Mouse (Mus musculus): Measurements from ENCODE around the gene Asb14.
"Not testable (repeated sequence)": the region's sequence is repeated elsewhere in the genome, so short reads cannot be mapped to it uniquely, and the experiment has no call there.

Gene Asb14

DNA sequence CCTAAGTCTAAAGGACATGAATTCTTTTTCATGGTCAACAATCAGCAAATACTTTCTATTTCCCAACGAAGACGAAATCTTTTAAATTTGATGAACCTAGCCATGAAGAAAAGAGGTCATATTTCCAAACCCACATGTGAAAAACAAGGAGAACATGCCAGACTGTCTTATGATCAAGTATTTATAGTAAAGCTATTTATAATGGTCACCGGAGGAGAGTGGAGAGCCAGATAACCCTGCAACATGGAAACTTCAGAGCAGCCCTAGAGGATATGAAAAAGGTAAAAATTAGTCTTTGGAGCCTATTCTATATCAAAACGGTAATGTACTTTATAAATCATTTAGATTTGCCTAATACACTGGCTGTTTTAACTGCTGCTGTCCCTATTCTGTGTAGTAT is at the start of gene Asb14:
Gene Asb14 (plus strand): TSS at position 166 of the 400 bp plus-strand sequence.
- DNase-seq (ENCODE audit: low read depth, low spot score), result no peak

DNA sequence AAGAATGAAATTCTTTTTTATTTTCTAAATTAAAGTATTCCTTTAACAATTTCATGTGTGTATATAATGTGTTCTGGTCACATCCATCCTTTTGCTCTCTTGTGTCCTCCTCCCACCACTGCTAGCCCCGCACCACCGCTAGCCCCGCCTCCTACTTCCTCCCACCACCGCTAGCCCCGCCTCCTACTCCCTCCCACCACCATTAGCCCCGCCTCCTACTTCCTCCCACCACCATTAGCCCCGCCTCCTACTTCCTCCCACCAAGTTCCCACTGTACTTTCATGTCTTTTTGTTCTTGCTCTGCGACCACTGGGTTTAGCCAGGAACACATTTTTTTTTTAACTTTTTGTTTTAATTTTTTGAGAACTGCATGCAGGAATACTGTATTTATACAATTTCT is 41.3 kb upstream of the Asb14 start:
- no peaks in the 10 kb centered on the region for H3K36me3 ChIP-seq (ENCODE audit: control insufficient read depth, insufficient read depth, low read length, poor library complexity, severe bottlenecking)
- H3K27me3 ChIP-seq (ENCODE audit: control insufficient read depth, insufficient read depth, low read length, poor library complexity, severe bottlenecking), result no peaks in the 10 kb centered on the region
- peak; percentile 43 for DNase-seq (ENCODE audit: low read depth, low spot score)

More for the DNA sequence above, at the start of gene Asb14:
- no peaks in the 10 kb centered on the region for H3K27me3 ChIP-seq (ENCODE audit: control insufficient read depth, insufficient read depth, low read length, poor library complexity, severe bottlenecking)
- no peaks in the 10 kb centered on the region for H3K36me3 ChIP-seq (ENCODE audit: control insufficient read depth, insufficient read depth, low read length, poor library complexity, severe bottlenecking)

DNA sequence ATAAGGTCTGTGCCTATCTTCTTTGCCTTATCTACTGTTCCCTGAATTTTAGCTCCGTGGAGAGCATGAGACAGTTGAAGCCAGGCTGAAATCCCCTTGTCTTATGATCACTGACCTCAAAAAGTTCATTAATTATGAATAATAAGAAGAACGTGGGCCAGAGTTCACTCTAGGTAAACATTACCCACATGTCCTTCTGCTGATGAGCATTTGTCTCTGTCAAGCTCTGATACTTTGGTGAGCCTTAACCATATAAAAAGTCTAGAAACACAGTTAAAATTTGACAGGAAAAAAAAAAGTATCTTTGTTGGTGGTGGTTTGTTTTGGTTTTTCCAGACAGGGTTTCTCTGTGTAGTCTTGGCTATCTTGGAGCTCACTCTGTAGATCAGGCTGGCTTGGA is 40.3 kb upstream of the Asb14 start:
- Histone ChIP-seq H3K27me3 (ENCODE audit: control insufficient read depth, insufficient read depth, low read length, poor library complexity, severe bottlenecking) (no peaks in the 10 kb centered on the region), H3K36me3 (ENCODE audit: control insufficient read depth, insufficient read depth, low read length, poor library complexity, severe bottlenecking) (no peaks in the 10 kb centered on the region)

DNA sequence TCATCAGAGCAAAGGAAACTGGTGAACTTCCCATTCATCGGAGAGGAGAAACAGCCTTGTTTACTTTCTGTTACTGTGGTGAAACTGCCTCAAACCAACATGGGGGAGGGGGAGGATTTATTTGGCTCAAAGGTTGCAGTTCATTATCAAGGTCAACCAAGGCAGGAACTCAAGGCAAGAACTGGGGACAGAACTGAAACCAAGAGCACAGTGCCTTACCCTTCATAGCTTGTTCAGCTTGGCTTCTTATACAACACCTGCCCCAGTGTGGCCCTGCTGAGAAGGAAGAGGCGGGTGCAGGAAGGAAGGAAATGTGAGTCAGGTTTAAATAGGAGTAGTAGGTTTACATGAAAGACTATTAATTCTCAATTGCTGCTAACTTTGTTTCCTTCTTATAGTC is 36.0 kb upstream of the Asb14 start:
- no peaks in the 10 kb centered on the region for H3K27me3 ChIP-seq (ENCODE audit: control insufficient read depth, insufficient read depth, low read length, poor library complexity, severe bottlenecking)
- peak; percentile 66 for DNase-seq (ENCODE audit: low read depth, low spot score)
- no peaks in the 10 kb centered on the region for H3K36me3 ChIP-seq (ENCODE audit: control insufficient read depth, insufficient read depth, low read length, poor library complexity, severe bottlenecking)

More for the DNA sequence above, 40.3 kb upstream of the Asb14 start:
- no peak for DNase-seq (ENCODE audit: low read depth, low spot score)

DNA sequence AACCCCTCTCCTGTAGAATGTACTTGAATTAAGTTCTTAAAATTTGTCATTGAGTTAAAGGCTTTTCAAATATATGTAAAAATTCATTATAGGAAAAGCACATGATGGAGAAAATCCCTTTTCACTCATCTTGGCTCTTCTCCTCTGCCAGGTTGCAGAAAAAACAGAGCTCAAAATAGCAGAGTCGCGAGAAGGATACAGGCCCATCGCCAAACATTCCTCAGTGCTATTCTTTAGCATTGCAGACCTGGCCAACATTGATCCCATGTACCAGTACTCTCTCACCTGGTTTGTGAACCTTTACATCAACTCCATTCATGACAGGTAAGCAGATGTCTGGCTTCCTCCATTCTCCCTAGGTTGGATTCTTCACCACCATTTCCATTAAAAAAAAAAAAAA is 35.3 kb upstream of the Asb14 start:
- Histone ChIP-seq H3K36me3 (ENCODE audit: control insufficient read depth, insufficient read depth, low read length, poor library complexity, severe bottlenecking) (no peaks in the 10 kb centered on the region), H3K27me3 (ENCODE audit: control insufficient read depth, insufficient read depth, low read length, poor library complexity, severe bottlenecking) (no peaks in the 10 kb centered on the region)
- no peak for DNase-seq (ENCODE audit: low read depth, low spot score)

DNA sequence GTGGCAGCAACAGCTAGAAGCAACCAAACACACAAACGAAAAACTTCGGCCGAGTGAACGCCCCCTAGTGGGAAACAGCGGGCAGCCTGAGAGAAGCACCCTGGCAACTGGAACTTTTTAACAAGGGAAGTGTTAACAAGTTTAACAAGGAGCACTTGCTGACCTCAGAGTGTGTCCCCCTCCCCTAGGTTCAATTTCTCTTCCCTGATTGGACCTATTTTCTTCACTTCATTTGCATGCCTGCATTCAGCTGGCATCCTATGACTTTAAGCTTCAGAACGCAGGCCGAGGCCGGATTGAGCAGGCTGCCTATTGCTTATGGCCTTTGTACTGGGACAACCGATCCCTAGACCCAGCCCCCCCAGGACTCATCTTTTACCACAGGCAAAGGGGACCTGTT is 27.0 kb upstream of the Asb14 start:
- DNase-seq (ENCODE audit: low read depth, low spot score), result peak; percentile 17
- Histone ChIP-seq H3K27me3 (ENCODE audit: control insufficient read depth, insufficient read depth, low read length, poor library complexity, severe bottlenecking) (no peaks in the 10 kb centered on the region), H3K36me3 (ENCODE audit: control insufficient read depth, insufficient read depth, low read length, poor library complexity, severe bottlenecking) (no peaks in the 10 kb centered on the region)

DNA sequence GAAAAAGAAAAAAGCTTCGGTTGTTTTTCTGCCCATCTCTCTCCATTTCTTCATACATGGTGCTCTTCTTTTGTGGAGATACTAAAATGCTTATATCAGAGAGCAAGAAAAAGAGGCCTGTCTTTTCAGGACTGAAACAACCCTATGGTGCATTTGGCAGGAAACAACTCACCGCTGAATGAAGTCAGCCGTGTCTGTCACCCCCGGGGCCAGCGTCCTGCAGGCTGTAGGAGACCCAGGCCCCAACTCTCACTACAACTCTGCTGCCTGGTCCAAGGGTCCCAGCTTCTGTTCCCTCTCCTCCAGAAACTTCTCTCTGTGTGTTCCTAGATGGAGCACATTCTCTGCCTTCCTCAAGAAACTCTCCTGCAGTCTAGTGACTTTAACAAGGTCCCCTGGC is 26.1 kb upstream of the Asb14 start:
- H3K36me3 ChIP-seq (ENCODE audit: control insufficient read depth, insufficient read depth, low read length, poor library complexity, severe bottlenecking), result no peaks in the 10 kb centered on the region
- no peaks in the 10 kb centered on the region for H3K27me3 ChIP-seq (ENCODE audit: control insufficient read depth, insufficient read depth, low read length, poor library complexity, severe bottlenecking)
- no peak for DNase-seq (ENCODE audit: low read depth, low spot score)

DNA sequence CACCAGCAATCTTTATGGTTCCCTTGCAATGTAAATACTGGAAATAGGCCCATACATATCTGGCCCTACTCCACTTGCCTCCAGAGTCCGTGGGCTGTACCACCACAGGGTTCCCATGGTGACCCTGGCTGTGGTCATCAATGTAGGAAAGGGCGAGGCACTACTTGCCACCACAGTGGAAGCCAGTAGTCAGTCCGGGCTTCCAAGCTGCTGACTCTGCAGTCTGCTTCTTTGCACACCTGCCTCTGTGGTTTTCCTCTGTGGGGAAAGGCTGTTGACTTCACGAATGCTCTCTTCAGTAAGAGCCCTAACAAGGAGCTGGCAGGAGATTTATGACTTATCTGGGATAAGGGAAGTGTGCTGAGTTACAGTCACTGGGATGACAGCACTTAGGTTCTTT is 15.6 kb upstream of the Asb14 start:
- no peak for DNase-seq (ENCODE audit: low read depth, low spot score)
- H3K27me3 ChIP-seq (ENCODE audit: control insufficient read depth, insufficient read depth, low read length, poor library complexity, severe bottlenecking), result no peaks in the 10 kb centered on the region
- H3K36me3 ChIP-seq (ENCODE audit: control insufficient read depth, insufficient read depth, low read length, poor library complexity, severe bottlenecking), result no peaks in the 10 kb centered on the region

DNA sequence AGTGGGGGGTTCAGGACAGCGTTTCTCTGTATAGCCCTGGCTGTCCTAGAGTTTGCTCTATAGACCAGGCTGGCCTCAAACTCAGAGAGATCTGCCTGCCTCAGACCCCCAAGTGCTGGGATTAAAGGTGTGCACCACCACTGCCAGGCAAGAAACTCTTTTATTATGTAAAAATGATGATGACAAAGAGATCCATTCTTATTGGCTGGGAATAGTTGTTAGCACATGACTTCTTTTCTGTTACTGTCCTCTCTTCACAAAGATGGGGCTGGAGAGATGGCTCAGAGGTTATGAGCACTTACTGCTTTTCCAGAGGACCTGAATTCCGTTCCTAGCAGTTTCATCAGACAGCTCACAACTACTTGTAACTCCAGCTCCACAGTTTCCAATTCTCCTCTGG is 14.4 kb upstream of the Asb14 start:
- no peak for DNase-seq (ENCODE audit: low read depth, low spot score)
- Histone ChIP-seq H3K27me3 (ENCODE audit: control insufficient read depth, insufficient read depth, low read length, poor library complexity, severe bottlenecking) (no peaks in the 10 kb centered on the region), H3K36me3 (ENCODE audit: control insufficient read depth, insufficient read depth, low read length, poor library complexity, severe bottlenecking) (no peaks in the 10 kb centered on the region)

DNA sequence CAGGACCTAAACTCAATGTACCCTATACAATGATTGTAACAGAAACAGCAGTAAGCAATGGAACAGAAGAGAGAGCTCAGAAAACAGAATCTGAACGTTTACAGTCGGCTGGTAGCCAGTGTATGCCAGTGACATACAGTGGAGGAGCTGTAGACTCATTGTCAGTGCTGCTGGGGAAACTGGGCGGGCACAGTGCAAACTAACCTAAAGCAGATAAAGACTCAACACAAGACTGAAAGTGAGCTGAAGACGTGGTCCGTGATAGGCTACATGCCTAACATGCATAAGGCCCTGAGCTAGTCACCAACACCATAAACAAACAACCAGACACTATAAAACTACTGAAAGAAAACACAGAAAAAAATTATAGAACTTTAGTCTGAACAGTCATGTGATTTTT is 12.7 kb upstream of the Asb14 start:
- no peaks in the 10 kb centered on the region for H3K27me3 ChIP-seq (ENCODE audit: control insufficient read depth, insufficient read depth, low read length, poor library complexity, severe bottlenecking)
- H3K36me3 ChIP-seq (ENCODE audit: control insufficient read depth, insufficient read depth, low read length, poor library complexity, severe bottlenecking), result no peaks in the 10 kb centered on the region
- DNase-seq (ENCODE audit: low read depth, low spot score), result no peak

DNA sequence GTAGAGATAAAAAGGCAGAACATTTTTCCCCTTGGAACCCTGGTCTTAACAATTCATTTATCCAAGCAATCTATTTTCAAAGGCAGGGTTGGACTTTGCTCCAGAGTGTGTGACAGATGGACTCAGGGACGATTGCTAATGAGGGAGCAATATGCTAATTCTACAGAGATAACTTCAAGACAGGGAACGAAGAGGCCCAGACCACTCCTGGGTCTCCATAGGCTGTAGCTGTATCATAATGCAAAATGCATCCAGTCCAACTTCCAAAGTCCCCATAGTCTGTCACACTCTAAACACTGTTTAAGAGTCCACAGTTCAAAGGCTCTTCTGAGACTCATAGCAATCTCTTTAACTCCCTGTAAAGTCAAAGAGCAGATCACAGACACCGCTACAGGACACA is 7.1 kb upstream of the Asb14 start:
- no peak for DNase-seq (ENCODE audit: low read depth, low spot score)
- Histone ChIP-seq H3K36me3 (ENCODE audit: control insufficient read depth, insufficient read depth, low read length, poor library complexity, severe bottlenecking) (no peaks in the 10 kb centered on the region), H3K27me3 (ENCODE audit: control insufficient read depth, insufficient read depth, low read length, poor library complexity, severe bottlenecking) (no peaks in the 10 kb centered on the region)

DNA sequence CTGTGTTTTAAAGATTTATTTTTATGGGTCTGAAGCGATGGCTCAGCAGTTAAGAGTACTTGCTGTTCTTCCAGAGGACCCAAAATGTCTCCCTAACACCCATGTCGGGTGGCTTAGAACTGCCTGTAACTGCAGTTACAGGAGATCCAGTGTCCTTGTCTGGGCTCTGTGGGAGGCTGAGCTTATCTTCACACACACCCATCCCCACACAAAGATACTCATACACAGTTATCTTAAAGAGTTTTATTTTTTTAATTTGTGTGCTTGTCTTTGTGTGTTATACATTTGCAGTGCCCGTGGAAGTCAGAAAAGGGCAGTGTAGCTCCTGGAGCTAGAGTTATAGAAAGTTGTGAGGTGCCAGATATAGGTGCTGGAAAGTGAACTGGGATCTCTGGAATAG is 3.6 kb upstream of the Asb14 start:
- H3K36me3 ChIP-seq (ENCODE audit: control insufficient read depth, insufficient read depth, low read length, poor library complexity, severe bottlenecking), result no peaks in the 10 kb centered on the region
- no peak for DNase-seq (ENCODE audit: low read depth, low spot score)
- H3K27me3 ChIP-seq (ENCODE audit: control insufficient read depth, insufficient read depth, low read length, poor library complexity, severe bottlenecking), result no peaks in the 10 kb centered on the region

DNA sequence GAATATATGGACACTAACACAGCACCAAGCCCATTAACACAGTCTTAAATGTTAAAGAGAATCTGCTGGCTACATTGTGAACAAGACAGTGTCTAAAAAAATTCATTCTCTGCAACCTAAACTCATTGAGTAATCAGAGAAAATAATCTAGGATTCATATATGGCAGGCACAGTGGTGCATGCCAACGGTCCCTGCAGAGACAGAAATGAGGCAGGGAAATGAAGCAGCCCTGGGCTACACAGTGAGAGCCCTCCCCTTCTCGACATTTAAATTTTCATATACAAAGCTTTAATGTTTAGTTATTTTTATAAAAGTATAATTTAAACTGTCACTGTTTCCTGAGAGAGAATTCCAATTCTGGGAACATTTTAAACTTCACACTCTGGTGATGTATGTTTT is 5.1 kb downstream of the Asb14 start:
- Histone ChIP-seq H3K27me3 (ENCODE audit: control insufficient read depth, insufficient read depth, low read length, poor library complexity, severe bottlenecking) (no peaks in the 10 kb centered on the region), H3K36me3 (ENCODE audit: control insufficient read depth, insufficient read depth, low read length, poor library complexity, severe bottlenecking) (no peaks in the 10 kb centered on the region)
- no peak for DNase-seq (ENCODE audit: low read depth, low spot score)

DNA sequence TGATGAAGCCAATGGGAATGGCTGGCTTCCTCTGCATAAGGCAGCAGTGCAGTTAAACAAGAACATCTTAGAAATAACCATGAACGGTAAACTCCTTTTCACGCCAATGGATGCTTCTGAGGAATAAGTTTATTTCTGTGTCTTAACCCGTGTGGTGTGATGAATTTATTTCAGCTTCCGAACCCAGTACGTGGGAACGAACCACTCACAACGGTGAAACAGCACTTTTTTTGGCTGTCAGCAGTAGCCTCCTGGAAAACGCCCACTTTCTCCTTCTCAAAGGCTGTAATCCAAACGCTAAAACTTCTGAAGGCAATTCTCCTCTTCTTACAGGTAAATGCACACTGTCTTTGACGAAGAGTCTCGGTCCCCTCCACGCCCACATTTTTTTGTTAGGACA is 6.5 kb downstream of the Asb14 start:
- H3K27me3 ChIP-seq (ENCODE audit: control insufficient read depth, insufficient read depth, low read length, poor library complexity, severe bottlenecking), result no peaks in the 10 kb centered on the region
- no peak for DNase-seq (ENCODE audit: low read depth, low spot score)
- H3K36me3 ChIP-seq (ENCODE audit: control insufficient read depth, insufficient read depth, low read length, poor library complexity, severe bottlenecking), result no peaks in the 10 kb centered on the region

DNA sequence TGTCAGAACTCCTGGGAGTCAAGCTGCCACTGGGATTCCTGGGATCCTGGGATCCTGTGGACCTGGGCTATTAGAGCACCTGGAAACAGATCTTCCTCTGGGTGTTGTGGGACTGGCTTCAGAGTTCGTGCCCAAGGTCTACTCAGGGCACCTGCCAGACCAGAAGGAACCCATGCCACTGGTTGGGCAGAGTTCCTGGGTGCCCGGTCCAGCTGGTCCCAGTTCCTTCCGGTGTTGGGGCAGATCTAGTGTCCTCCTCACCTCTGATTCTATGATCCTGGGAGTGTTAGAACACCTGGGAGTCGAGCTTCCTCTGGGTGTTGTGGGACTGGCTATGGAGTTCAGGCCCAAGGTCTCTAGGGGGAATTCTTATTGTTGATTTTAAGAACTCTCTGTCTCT is 13.0 kb downstream of the Asb14 start:
- Histone ChIP-seq H3K36me3 (ENCODE audit: control insufficient read depth, insufficient read depth, low read length, poor library complexity, severe bottlenecking) (no peaks in the 10 kb centered on the region), H3K27me3 (ENCODE audit: control insufficient read depth, insufficient read depth, low read length, poor library complexity, severe bottlenecking) (no peaks in the 10 kb centered on the region)
- no peak for DNase-seq (ENCODE audit: low read depth, low spot score)

DNA sequence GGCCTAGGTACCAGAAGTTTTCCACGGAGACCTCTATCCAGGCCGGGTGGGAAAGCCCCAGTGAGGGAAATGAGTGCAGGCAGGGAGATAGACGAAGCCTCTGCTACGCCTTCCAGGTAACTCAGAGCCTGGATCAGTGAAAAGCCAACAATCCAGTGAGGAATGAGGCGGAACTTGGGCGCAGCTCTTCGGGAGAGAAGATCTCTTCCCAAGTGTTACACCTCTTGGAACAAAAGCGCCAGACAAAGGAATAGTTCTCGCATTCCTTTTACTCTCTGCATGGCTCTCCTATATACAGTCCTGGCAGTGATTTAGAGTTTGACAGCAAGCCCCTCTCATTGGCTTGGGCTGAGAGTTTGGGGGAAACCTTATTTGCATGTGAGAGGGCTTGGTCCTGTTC is 16.1 kb downstream of the Asb14 start:
- not testable (repeated sequence) for DNase-seq (ENCODE audit: low read depth, low spot score); H3K27me3 ChIP-seq (ENCODE audit: control insufficient read depth, insufficient read depth, low read length, poor library complexity, severe bottlenecking); H3K36me3 ChIP-seq (ENCODE audit: control insufficient read depth, insufficient read depth, low read length, poor library complexity, severe bottlenecking)
